Mouse (Mus musculus) cerebellum, adult 9-11 months (tissue): ENCODE measurements around the gene Mxd1.

Experiments used
- DNase-seq: peaks from one replicate; pipeline ENCODE4 v3.0.0; 2022

Gene Mxd1

DNA sequence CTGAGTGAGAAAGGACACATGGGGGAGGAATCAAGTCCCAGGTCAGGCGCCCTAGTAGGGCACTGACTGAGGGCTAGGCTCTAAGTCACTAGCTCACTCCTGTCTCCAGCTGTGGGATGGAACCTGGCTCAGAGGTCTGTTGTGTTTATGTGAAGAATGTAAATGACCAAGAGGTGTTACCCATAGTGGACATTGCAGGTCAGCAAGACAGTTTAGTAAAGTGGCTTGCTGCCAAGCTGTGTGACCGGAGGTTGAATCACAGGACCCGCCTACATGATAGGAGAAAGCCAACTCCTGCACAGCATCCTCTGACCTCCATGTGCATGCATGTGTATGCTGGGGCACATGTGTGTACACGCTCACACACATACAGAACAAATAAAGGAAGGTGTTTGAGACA is 23.4 kb downstream of the Mxd1 start:
- no peak for DNase-seq

- no peak for DNase-seq
These were observed 24.1 kb downstream of the Mxd1 start for GRCm38 (mm10) chr6:86644775-86645400.

DNA sequence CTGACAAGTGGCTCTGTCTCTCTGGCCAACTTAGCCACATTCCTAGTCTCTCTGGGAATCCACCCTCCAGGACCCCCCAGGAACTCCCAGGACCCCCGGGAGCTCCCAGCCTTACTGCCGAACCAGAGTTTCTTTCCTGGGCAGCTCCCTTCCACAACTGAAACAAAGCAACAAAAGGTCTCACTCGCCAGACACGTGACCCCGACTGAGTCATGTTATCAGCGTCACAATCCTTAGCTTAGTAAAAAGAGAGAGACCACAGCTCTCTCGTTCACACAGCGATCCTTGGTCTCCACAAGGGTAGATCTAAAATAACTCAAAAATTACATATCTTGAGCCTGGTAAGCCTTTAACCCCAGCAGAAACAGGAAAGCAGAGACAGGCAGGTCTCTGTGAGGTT is 27.2 kb downstream of the Mxd1 start:
- no peak for DNase-seq

DNA sequence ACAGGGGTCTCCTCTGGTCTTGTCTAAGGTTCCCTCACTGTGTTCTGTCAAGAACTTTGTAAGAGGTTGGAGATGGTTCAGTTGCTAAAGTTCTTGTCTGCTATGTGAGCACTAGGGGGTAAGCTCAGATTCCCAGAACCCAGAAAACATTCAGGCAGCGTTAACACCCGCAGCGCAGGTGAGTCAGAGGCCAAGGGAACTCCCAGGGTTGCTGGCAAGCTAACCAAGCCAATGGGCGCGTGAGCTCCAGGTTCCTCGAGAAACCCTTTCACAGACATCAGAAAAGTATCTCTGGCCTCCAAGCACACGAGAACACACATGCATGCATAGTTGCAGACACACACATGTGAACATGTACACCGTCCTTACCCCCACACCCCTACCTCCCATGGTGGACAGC is 28.2 kb downstream of the Mxd1 start:
- DNase-seq, result no peak

GRCm38 (mm10) chr6:86640161-86640560 is 28.8 kb downstream of the Mxd1 start:
- no peak for DNase-seq

GRCm38 (mm10) chr6:86639180-86640160 is 29.5 kb downstream of the Mxd1 start:
- DNase-seq, result no peak

GRCm38 (mm10) chr6:86638434-86638833 is 30.5 kb downstream of the Mxd1 start:
- no peak for DNase-seq

- no peak for DNase-seq
These were observed 31.1 kb downstream of the Mxd1 start for GRCm38 (mm10) chr6:86637860-86638259.

DNA sequence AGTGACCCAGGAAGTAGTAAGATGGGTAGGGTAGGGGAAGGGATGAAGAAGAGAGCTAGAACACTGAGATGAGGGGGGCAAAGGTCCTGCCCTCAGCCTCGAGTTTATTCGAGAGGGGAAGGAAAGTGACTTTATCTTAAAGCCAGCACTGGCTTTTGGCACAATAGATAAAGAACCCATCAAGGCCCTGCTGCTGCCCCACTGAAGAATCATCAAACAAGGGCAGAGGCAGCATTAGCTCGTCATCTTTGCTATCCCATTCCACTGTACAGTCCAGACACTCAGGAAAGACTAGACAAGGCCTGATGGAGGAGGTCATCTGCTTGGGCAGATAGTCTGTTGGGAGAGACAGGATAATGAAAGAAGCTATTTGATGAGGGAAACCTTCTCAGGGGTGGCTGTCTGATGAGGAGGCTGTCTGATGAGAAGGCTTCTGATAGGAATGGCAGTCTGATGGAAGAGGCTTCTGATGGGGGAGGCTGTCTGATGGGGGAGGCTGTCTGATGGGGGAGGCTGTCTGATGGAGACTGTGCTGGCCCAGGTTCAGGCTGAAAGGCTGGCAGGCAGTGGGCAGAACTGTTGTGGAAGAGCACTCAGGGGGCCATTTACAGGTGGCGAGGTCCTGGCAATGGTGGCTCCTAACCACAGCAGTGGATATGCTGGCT is 31.7 kb downstream of the Mxd1 start:
- no peak for DNase-seq

DNA sequence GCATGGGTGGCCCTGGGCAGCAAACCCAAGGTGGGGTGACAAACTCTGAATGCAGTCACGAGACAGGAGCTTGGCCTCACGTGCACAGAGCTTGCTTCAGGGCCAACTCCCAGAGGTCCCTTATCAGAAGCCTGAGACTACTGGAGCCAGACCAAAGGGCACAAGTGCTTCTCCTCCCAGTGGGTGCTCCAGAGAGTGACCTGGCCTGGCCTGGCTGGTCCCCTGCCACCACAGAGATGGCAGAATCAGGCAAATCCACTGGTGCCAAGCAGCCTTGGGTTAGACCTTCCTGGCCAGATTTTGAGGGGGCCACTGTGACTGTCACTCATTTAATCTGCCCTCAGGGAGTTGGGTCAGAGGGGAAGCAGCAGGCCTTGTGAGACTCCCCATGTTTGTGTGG is 32.5 kb downstream of the Mxd1 start:
- DNase-seq, result no peak

DNA sequence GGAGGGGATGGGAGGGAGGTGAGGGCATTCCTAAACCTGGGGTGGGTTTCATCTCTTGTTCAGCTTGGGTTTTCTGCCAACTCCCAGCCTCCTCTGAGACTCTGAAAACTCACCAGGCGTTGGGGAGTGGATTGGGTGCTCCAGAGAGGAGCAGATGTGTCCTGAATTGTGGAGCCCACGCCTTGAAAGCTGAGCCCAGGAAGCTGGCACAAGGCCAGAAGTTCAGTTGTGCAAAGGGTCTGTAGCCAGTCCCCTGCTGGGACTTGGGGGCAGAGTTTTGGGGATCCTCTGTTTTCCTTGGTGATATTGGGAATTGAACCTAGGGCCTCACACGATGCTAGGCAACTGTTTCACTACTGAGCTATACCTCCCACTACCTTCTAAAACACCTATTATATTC is 38.8 kb downstream of the Mxd1 start:
- no peak for DNase-seq

GRCm38 (mm10) chr6:86627946-86628345 is 41.0 kb downstream of the Mxd1 start, which contains the start of gene Asprv1:
TSS of gene Asprv1 (plus strand) at chr6:86628164.
- DNase-seq, result no peak

DNA sequence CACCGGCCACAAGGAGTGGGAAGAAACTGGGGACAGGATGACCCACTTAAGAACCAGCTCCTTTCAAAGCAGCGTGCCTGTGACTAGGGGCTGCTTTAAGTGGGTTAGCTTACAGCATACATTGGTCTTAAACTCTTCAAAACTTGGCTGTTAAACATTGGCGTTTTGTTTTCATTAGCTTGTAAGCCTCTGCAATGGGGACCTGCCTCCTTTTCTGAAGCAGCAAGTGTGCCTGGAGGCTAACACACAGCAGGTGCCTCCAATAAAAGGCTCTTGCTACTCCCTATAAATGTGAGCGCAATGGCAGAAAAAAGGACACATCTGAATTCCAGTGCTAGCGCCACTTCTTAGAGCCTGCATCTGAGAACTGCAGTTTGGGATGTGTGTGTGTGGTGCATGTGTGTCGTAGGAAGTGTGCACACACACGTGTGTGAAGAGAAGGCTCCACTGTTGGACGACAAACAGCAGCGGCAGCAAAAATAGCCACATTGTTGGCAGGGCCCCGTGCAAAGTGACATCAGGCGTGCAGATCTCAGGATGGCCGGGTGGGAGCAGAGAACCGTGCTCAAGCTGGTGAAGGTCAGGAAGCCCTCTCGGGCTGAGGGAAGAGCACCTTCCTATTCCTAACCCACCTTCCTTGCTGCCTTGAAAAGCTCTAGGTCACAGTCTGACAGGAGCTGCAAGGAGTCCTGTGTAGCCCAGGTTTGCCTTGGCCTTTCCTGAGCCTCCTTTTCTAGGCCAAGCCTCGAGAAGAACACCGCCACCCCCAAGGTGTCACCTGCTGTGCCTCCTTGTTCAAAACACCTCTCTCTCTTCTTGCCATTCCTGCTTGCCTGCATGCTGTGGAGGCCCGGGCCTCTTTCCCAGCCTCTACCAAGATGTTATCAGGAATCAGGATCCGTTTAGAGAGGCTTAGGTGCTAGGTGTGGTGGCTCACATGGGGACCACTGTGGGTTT is 44.6 kb downstream of the Mxd1 start:
- peak; percentile 66 for DNase-seq

- DNase-seq, result peak; percentile 44
These were observed 45.8 kb downstream of the Mxd1 start for GRCm38 (mm10) chr6:86623201-86623600.

GRCm38 (mm10) chr6:86615301-86615700 is 53.7 kb downstream of the Mxd1 start:
- no peak for DNase-seq

GRCm38 (mm10) chr6:86610714-86611113 is 58.2 kb downstream of the Mxd1 start:
- DNase-seq, result no peak

DNA sequence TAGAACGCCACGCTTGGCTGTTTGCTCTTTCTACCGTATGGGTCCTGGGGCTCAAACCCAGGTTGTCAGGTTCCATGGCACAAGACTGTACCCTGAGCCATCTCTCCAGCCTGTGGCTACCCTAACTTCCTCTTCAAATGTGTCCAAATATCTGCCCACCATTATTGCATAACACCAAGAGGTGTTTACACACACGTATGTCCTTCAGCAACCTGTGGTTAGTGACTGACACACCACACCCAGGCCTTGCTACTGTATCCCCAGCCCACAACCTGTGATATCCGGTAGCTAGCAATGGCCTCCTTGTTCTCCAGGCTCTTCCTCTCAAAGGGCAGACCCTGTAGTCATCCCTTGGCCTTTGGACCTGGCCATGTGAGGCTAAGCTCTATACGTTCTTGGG is 59.7 kb downstream of the Mxd1 start:
- DNase-seq, result no peak

- DNase-seq, result no peak
These were observed 61.5 kb downstream of the Mxd1 start for GRCm38 (mm10) chr6:86607471-86607870.

DNA sequence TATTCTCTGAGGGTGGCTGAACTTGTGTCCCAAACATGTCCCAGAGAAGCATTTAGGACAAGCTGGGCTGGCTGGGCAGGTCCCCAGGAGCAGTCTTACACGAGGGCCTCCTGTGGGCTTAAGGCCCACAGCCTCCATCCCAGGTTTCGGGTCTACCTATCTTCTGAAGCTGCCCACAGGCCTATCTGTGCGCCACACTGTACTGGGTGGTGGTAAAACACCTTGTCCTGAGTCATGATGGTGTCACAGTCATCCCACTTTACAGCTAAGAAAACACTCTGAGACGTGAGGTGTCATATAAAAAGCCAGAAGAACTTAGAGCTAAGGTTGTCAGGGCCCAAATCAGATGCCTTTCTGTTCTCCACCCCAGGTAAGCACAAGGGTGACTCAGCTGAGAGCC is 62.7 kb downstream of the Mxd1 start:
- DNase-seq, result no peak

DNA sequence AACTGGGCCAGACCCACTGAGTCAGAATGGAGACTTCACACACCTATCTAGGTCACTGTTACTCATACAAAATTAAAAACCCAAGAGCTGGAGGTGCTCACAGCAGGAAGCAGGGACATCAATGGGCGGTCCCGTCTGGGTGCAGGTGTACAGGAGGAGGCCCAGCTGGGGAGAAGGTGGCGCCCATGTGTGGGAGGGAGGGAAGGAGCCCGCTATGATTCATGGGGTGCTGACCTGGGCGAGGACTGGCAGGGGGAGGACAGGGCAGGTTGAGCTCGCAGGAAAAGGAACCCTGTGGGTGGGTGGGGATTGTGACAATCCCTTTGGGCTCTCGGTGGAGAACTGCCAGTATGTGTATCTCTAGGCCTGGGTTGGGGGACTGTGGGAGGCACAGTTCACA is 63.7 kb downstream of the Mxd1 start:
- DNase-seq, result no peak

DNA sequence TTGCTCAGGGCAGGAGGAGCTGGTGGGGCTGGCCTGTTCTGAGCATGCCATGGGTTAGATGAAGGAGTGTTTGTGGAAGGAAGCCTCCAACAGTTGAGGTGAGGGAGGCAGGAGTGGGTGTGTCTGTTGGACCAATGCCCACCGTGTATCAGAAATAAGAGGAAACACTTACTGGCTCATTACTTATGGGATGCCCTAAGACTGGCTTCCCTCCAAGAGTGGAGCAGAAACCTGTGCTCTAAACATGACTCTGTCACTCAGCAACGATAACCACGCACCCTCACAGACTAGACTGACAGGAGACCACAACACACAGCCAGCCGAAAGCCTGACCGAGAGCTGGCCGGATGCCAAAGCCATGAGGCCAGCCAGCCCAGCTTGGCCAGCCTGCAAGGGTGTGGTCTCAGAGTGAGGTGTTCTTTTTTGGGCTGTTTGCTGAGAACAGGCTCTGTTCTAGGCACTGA is 69.0 kb downstream of the Mxd1 start:
- no peak for DNase-seq

DNA sequence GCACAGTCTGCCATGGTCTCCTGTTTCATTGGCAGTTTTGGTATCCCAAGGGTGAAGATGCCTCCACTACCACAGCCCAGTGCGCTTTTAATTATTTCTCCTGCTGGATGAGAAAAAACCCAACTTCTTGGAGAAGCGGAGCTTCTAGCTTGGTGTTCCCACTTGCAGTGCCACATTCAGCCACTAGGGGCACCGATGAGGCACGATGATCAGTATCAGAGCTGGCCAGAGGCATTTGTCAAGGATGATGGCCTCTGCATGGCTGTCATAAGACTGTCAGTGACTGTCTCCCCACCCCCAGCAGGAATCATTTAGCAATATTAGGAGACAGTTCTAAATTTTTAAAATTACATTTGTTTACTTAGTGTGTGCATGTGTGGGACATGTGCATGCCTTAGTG is 69.8 kb downstream of the Mxd1 start:
- peak; percentile 76 for DNase-seq
